Mouse (Mus musculus) lung, adult 2 months (tissue): ENCODE data around the gene Ppil2.

ENCODE experiments used
- CTCF ChIP-seq: fragments of 200-500 bp; IDR thresholded peaks from 2 replicates; pipeline ENCODE4 v1.5.1; 2011; ENCODE audit warnings: mild to moderate bottlenecking, low read length, control low read depth; ENCODE audit not compliant: insufficient read depth
- POLR2A ChIP-seq: fragments of 200-500 bp; IDR thresholded peaks from 2 replicates; pipeline ENCODE4 v1.6.1; 2011; ENCODE audit warnings: low read depth, mild to moderate bottlenecking, control low read depth, low read length, borderline replicate concordance; ENCODE audit errors: extremely low read depth

DNA sequence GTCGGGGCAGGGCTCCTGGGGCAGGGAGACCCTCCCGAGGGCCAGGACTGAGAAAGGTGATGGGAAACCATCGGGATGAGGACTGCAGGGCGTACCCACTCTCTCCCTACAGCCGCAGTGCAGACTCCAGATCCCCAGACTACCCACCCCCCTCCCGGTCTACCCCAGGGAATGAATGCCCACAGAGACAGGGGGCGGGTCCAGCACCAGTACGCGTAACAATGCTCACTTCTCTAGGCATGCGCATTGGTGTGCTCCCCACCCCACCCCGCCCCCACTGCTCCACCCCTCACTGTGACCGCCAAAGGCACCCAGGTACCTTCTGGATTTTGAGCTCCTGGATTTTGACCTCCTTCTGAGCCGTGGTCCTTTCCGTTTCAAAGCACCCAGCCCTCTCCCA lies 10.5 kb upstream of the Ppil2 start:
- no peak for TF ChIP-seq CTCF
- no peak for TF ChIP-seq POLR2A
